Mouse (Mus musculus) MEL (cell line): Measurements from ENCODE around the gene Rbm5. TPM values are rescaled to one million over a fixed set of nuclear protein-coding genes. Genes with fewer than 3 reads are reported as not detected.

Experiments
- DNase-seq: peaks from one replicate; pipeline ENCODE4 v3.0.0; 2011; ENCODE audit warnings: low read depth, low spot score
- H3K27ac ChIP-seq: 2 replicates; pipeline ENCODE4 v1.5.1; 2012; ENCODE audit warnings: low read depth, mild to moderate bottlenecking, control low read depth, low read length, moderate library complexity; ENCODE audit not compliant: control insufficient read depth
- H3K27me3 ChIP-seq, 2 experiments: fragments of 150-350 bp in 1 of 2; sonication (generic) in 1 of 2; 2 replicates each; pipeline ENCODE4 v1.6.1; 2012; ENCODE audit warnings: low read length in 2 of 2, mild to moderate bottlenecking in 2 of 2, improper control_type of control experiment in 1 of 2, moderate library complexity in 1 of 2; ENCODE audit not compliant: insufficient read depth in 2 of 2, control insufficient read depth in 1 of 2
- H3K36me3 ChIP-seq, 2 experiments: 2 replicates each; pipeline ENCODE4 v1.6.1; 2012 to 2014; ENCODE audit warnings: low read length in 2 of 2, improper control_type of control experiment in 1 of 2, inconsistent platforms in 1 of 2, mild to moderate bottlenecking in 1 of 2; ENCODE audit not compliant: insufficient read depth in 2 of 2, control insufficient read depth in 1 of 2
- H3K4me1 ChIP-seq, 2 experiments: fragments of 150-350 bp in 1 of 2; sonication (generic) in 1 of 2; 2 replicates each; pipeline ENCODE4 v1.6.1; 2012; ENCODE audit warnings: low read length in 2 of 2, improper control_type of control experiment in 1 of 2, mild to moderate bottlenecking in 1 of 2; ENCODE audit not compliant: insufficient read depth in 2 of 2, control insufficient read depth in 1 of 2
- H3K4me3 ChIP-seq, 2 experiments: fragments of 150-350 bp in 1 of 2; sonication (generic) in 1 of 2; 2 replicates each; pipeline ENCODE4 v1.5.1; 2012; ENCODE audit warnings: low read depth in 2 of 2, low read length in 2 of 2, mild to moderate bottlenecking in 2 of 2, moderate library complexity in 2 of 2, control low read depth in 1 of 2, improper control_type of control experiment in 1 of 2; ENCODE audit not compliant: control insufficient read depth in 1 of 2, insufficient read depth in 1 of 2
- H3K79me2 ChIP-seq: 2 replicates; pipeline ENCODE4 v1.6.1; 2012; ENCODE audit warnings: mild to moderate bottlenecking, low read length, moderate library complexity; ENCODE audit not compliant: control insufficient read depth, poor library complexity, insufficient read depth
- H3K9ac ChIP-seq: 2 replicates; pipeline ENCODE4 v1.6.1; 2012; ENCODE audit warnings: low read depth, mild to moderate bottlenecking, control low read depth, low read length, moderate library complexity; ENCODE audit not compliant: control insufficient read depth, poor library complexity, severe bottlenecking
- H3K9me3 ChIP-seq: fragments of 150-350 bp; sonication (generic); replicated peaks from 2 replicates; pipeline ENCODE4 v1.6.1; 2012; ENCODE audit warnings: mild to moderate bottlenecking, low read length, improper control_type of control experiment, moderate library complexity; ENCODE audit not compliant: insufficient read depth
- BHLHE40 ChIP-seq: IDR thresholded peaks from 2 replicates; pipeline ENCODE4 v1.6.1; 2012; ENCODE audit warnings: low read depth, mild to moderate bottlenecking, inconsistent platforms, low read length, improper control_type of control experiment, borderline replicate concordance
- CHD2 ChIP-seq: IDR thresholded peaks from 2 replicates; pipeline ENCODE4 v1.6.1; 2011; ENCODE audit warnings: low read length, improper control_type of control experiment
- CTCF ChIP-seq, 3 experiments: IDR thresholded peaks in 2 of 3; conservative IDR thresholded peaks in 1 of 3; 2 replicates each; pipeline ENCODE4 v1.5.1; 2011 to 2012; ENCODE audit warnings: low read length in 3 of 3, low read depth in 2 of 3, mild to moderate bottlenecking in 2 of 3, improper control_type of control experiment in 1 of 3, inconsistent platforms in 1 of 3, mixed read lengths in 1 of 3, moderate library complexity in 1 of 3; ENCODE audit not compliant: control insufficient read depth in 1 of 3, insufficient read depth in 1 of 3, poor library complexity in 1 of 3, severe bottlenecking in 1 of 3
- EP300 ChIP-seq, 2 experiments: IDR thresholded peaks; 2 replicates each; pipeline ENCODE4 v1.6.1; 2011; ENCODE audit warnings: improper control_type of control experiment in 2 of 2, low read length in 2 of 2, low read depth in 1 of 2, mild to moderate bottlenecking in 1 of 2
- GABPA ChIP-seq: IDR thresholded peaks from 2 replicates; pipeline ENCODE4 v1.6.1; 2012; ENCODE audit warnings: low read depth, mild to moderate bottlenecking, inconsistent platforms, low read length, improper control_type of control experiment, moderate library complexity
- GATA1 ChIP-seq: IDR thresholded peaks from 2 replicates; pipeline ENCODE4 v1.6.1; 2011; ENCODE audit warnings: low read depth, low read length, improper control_type of control experiment
- HCFC1 ChIP-seq: IDR thresholded peaks from 2 replicates; pipeline ENCODE4 v1.6.1; 2012; ENCODE audit warnings: low read depth, mild to moderate bottlenecking, inconsistent platforms, low read length, improper control_type of control experiment, moderate library complexity
- JUND ChIP-seq: IDR thresholded peaks from 2 replicates; pipeline ENCODE4 v1.6.1; 2011; ENCODE audit warnings: low read depth, mild to moderate bottlenecking, improper control_type of control experiment, low read length
- KAT2A ChIP-seq: conservative IDR thresholded peaks from 2 replicates; pipeline ENCODE4 v1.6.1; 2012; ENCODE audit warnings: low read depth, low read length, improper control_type of control experiment, inconsistent platforms
- MAZ ChIP-seq: IDR thresholded peaks from 2 replicates; pipeline ENCODE4 v1.6.1; 2012; ENCODE audit warnings: low read depth, mild to moderate bottlenecking, inconsistent platforms, low read length, improper control_type of control experiment
- MXI1 ChIP-seq: IDR thresholded peaks from 2 replicates; pipeline ENCODE4 v1.6.1; 2011; ENCODE audit warnings: mild to moderate bottlenecking, low read depth, low read length, improper control_type of control experiment
- MYC ChIP-seq: IDR thresholded peaks from 2 replicates; pipeline ENCODE4 v1.6.1; 2011; ENCODE audit warnings: low read depth, mild to moderate bottlenecking, low read length, improper control_type of control experiment, moderate library complexity
- NRF1 ChIP-seq: IDR thresholded peaks from 2 replicates; pipeline ENCODE4 v1.6.1; 2014; ENCODE audit warnings: low read depth, mild to moderate bottlenecking, inconsistent platforms, low read length, improper control_type of control experiment, moderate library complexity; ENCODE audit not compliant: poor library complexity, insufficient read depth, severe bottlenecking
- POLR2AphosphoS2 ChIP-seq: IDR thresholded peaks from 2 replicates; pipeline ENCODE4 v1.6.1; 2011; ENCODE audit warnings: low read length, improper control_type of control experiment
- POLR2AphosphoS5 ChIP-seq: IDR thresholded peaks from 2 replicates; pipeline ENCODE4 v1.6.1; 2012; ENCODE audit warnings: low read depth, borderline replicate concordance, mild to moderate bottlenecking, inconsistent platforms, low read length, moderate library complexity, mixed read lengths
- RAD21 ChIP-seq: IDR thresholded peaks from 2 replicates; pipeline ENCODE4 v1.6.1; 2011; ENCODE audit warnings: mild to moderate bottlenecking, low read depth, low read length, improper control_type of control experiment
- RCOR1 ChIP-seq: IDR thresholded peaks from 2 replicates; pipeline ENCODE4 v1.6.1; 2012; ENCODE audit warnings: low read depth, mild to moderate bottlenecking, inconsistent platforms, low read length, improper control_type of control experiment
- SIN3A ChIP-seq: IDR thresholded peaks from 2 replicates; pipeline ENCODE4 v1.6.1; 2012; ENCODE audit warnings: low read length, improper control_type of control experiment, inconsistent platforms
- TBP ChIP-seq: IDR thresholded peaks from 2 replicates; pipeline ENCODE4 v1.8.0; 2011; ENCODE audit warnings: low read depth, low read length, improper control_type of control experiment
- UBTF ChIP-seq: IDR thresholded peaks from 2 replicates; pipeline ENCODE4 v1.6.1; 2012; ENCODE audit warnings: low read depth, mild to moderate bottlenecking, inconsistent platforms, low read length, improper control_type of control experiment, moderate library complexity, borderline replicate concordance; ENCODE audit not compliant: insufficient read depth
- USF1 ChIP-seq: IDR thresholded peaks from 2 replicates; pipeline ENCODE4 v1.6.1; 2014; ENCODE audit warnings: low read depth, mild to moderate bottlenecking, inconsistent platforms, low read length, improper control_type of control experiment, moderate library complexity
- ZC3H11A ChIP-seq: IDR thresholded peaks from 2 replicates; pipeline ENCODE4 v1.6.1; 2012; ENCODE audit warnings: low read depth, mild to moderate bottlenecking, inconsistent platforms, low read length, improper control_type of control experiment
- ZKSCAN1 ChIP-seq: IDR thresholded peaks from 2 replicates; pipeline ENCODE4 v1.6.1; 2012; ENCODE audit warnings: low read depth, mild to moderate bottlenecking, inconsistent platforms, low read length, improper control_type of control experiment, moderate library complexity
- ZMIZ1 ChIP-seq: IDR thresholded peaks from 2 replicates; pipeline ENCODE4 v1.6.1; 2012; ENCODE audit warnings: low read depth, mild to moderate bottlenecking, inconsistent platforms, low read length, improper control_type of control experiment, moderate library complexity
- ZNF384 ChIP-seq: IDR thresholded peaks from 2 replicates; pipeline ENCODE4 v1.6.1; 2012; ENCODE audit warnings: low read depth, mild to moderate bottlenecking, inconsistent platforms, low read length, improper control_type of control experiment
- polyA plus RNA-seq, 2 experiments: library from polyadenylated mRNA; stranded (reverse) in 1 of 2; unstranded in 1 of 2; fragments of >175 nt in 1 of 2; fragments of >200 nt in 1 of 2; gene quantifications; 2 replicates each; pipeline versions ENCODE4 v1.2.1 to v1.2.4; 2012; ENCODE audit warnings: low replicate concordance in 2 of 2, low read depth in 1 of 2; ENCODE audit not compliant: insufficient read length in 2 of 2, insufficient read depth in 1 of 2, missing spikeins in 1 of 2
- total RNA-seq: library from RNA; depleted of rRNA; stranded (reverse); fragments of 300-350 nt; gene quantifications from 2 replicates; pipeline ENCODE4 v1.2.3, GENCODE M21; 2012

Rbm5 gene
- total and polyA plus RNA-seq, 3 experiments: 80.2 to 143 (median 125) TPM

- TF ChIP-seq ZC3H11A: no peak
- TF ChIP-seq JUND: no peak
- TF ChIP-seq CTCF (IDR thresholded peaks at IDR 0.05 in 2 of 3, conservative IDR thresholded peaks at IDR 0.05 in 1 of 3; ENCODE audit: control insufficient read depth in 1 of 3, insufficient read depth in 1 of 3, low read depth in 2 of 3, low read length in 3 of 3, poor library complexity in 1 of 3, severe bottlenecking in 1 of 3): no peak
- TF ChIP-seq HCFC1: no peak
- TF ChIP-seq KAT2A: no peak
These were observed 73.8 kb downstream of the Rbm5 start (continued) for GRCm38 (mm10) chr9:107696845-107697610.

DNA sequence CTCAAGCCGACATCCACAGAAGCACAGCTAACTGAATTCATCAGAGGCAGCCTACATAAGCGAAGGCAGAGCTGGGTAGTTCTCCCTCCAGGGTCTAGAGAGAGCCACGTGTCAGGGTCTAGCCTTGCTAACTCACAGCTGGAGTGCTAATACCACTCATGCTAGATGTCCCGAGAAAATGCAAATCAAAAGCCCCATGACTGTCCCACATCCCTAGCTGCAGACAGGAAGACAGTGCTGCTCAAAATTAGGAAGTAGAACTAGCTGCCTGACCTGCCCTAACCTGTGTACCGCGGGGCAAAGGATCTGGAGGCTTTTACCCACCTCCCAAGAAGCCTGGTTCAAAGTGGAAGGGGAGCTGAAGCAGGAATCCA is 74.7 kb downstream of the Rbm5 start:
- no peaks in the 10 kb centered on the region for H3K79me2 ChIP-seq
- peaks cover 5 to 10% of the 10 kb centered on the region in 2 experiments; a peak in 3 of 4 replicates for H3K27me3 ChIP-seq
- DNase-seq: no peak

DNA sequence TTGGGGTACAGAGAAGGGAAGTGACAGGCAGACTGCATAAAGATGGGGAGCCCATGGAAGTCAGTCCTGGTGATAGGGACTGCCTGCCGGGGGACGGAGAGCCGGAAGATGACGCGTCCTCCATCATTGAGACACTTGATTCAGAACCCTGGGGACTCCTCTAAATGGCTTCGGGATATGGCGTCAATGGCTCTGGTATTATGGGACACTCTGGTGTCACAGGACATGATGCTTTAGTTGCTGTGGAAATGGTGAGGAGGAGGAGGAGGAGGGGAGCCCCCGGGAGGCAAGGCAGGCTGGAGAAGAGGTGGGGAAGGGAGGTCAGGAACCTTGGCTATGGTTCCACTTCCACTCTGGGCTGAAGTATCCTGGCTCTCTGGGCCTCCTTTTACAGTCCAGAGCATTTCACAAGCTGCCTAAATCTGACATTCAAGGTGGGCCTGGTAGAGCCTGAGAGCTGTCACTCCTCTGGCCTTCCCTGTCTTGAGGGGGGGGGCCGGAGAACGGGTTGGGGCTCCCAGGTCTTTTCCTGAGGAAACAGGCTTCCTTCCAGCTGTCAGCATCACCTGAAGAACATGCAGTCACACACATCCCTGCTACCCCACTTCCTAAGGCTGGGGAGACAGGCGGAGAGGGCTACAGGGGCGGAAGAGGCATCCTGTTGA is 75.2 kb downstream of the Rbm5 start:
- DNase-seq: no peak
- no peaks in the 10 kb centered on the region for H3K9me3 ChIP-seq
- H3K4me1 ChIP-seq: no peaks in the 10 kb centered on the region
- no peak for TF ChIP-seq CHD2
- no peak for TF ChIP-seq BHLHE40
- TF ChIP-seq KAT2A: no peak
- TF ChIP-seq RAD21: no peak
- TF ChIP-seq SIN3A: no peak
- no peak for TF ChIP-seq MAZ
- TF ChIP-seq NRF1: no peak
- TF ChIP-seq GABPA: no peak
- TF ChIP-seq ZMIZ1: no peak
- no peak for TF ChIP-seq MYC
- TF ChIP-seq ZNF384: no peak
- TF ChIP-seq USF1: no peak
- no peak for TF ChIP-seq RCOR1
- no peak for TF ChIP-seq TBP
- no peak for TF ChIP-seq POLR2AphosphoS5
- TF ChIP-seq ZC3H11A: no peak
- no peak for TF ChIP-seq EP300 (IDR thresholded peaks at IDR 0.05; ENCODE audit: low read depth in 1 of 2, low read length in 2 of 2)
- H3K9ac ChIP-seq: no peak overlapping the region
- no peak overlapping the region for H3K27ac ChIP-seq
- peaks cover 3 to 8% of the 10 kb centered on the region in 2 experiments; a peak in 3 of 4 replicates for H3K27me3 ChIP-seq
- H3K4me3 ChIP-seq: no peak overlapping the region
- H3K36me3 ChIP-seq: no peaks in the 10 kb centered on the region
- no peaks in the 10 kb centered on the region for H3K79me2 ChIP-seq

More for the DNA sequence above, 74.7 kb downstream of the Rbm5 start:
- Histone ChIP-seq H3K9me3 (no peaks in the 10 kb centered on the region), H3K36me3 (no peaks in the 10 kb centered on the region), H3K27ac (no peak overlapping the region), H3K9ac (no peak overlapping the region), H3K4me3 (no peak overlapping the region), H3K4me1 (no peaks in the 10 kb centered on the region)
- TF ChIP-seq POLR2AphosphoS5 (no peak), POLR2AphosphoS2 (no peak), GATA1 (no peak), ZKSCAN1 (no peak), MXI1 (no peak), JUND (no peak), UBTF (no peak)
